Mouse (Mus musculus): ENCODE results near the gene Trim63. TPM values are rescaled to one million over a fixed set of nuclear protein-coding genes. Genes with fewer than 3 reads are reported as not detected.

Gene Trim63
- polyA plus RNA-seq, 1 experiment: 1.2 TPM

GRCm38 (mm10) chr4:134361215-134361614 lies 46.3 kb downstream of the Trim63 start:
- Histone ChIP-seq H3K27ac (replicated peaks; ENCODE audit: low read depth, low read length) (no peak overlapping the region), H3K4me1 (ENCODE audit: control insufficient read depth, insufficient read depth, insufficient read length, low read length) (peaks cover 4% of the 10 kb centered on the region; the same call in 1 of the 2 replicates), H3K4me3 (ENCODE audit: insufficient read depth, low read depth, low read length) (no peak overlapping the region)

GRCm38 (mm10) chr4:134362124-134362523 lies 47.2 kb downstream of the Trim63 start:
- no peak overlapping the region for H3K4me3 ChIP-seq (ENCODE audit: insufficient read depth, low read depth, low read length)
- H3K27ac ChIP-seq (replicated peaks; ENCODE audit: low read depth, low read length): no peak overlapping the region
- H3K4me1 ChIP-seq (ENCODE audit: control insufficient read depth, insufficient read depth, insufficient read length, low read length): peaks cover 3% of the 10 kb centered on the region; the same call in 1 of the 2 replicates

GRCm38 (mm10) chr4:134362586-134362985 lies 47.7 kb downstream of the Trim63 start:
- H3K4me3 ChIP-seq (ENCODE audit: insufficient read depth, low read depth, low read length): peak overlapping the region; percentile 26; the same call in 1 of the 2 replicates
- H3K4me1 ChIP-seq (ENCODE audit: control insufficient read depth, insufficient read depth, insufficient read length, low read length): peaks cover 3% of the 10 kb centered on the region; the same call in 1 of the 2 replicates
- no peak overlapping the region for H3K27ac ChIP-seq (replicated peaks; ENCODE audit: low read depth, low read length)

GRCm38 (mm10) chr4:134365280-134365679 lies 50.4 kb downstream of the Trim63 start:
- Histone ChIP-seq H3K27ac (replicated peaks; ENCODE audit: low read depth, low read length) (no peak overlapping the region), H3K4me1 (ENCODE audit: control insufficient read depth, insufficient read depth, insufficient read length, low read length) (peaks cover 3% of the 10 kb centered on the region; the same call in 1 of the 2 replicates), H3K4me3 (ENCODE audit: insufficient read depth, low read depth, low read length) (no peak overlapping the region)

GRCm38 (mm10) chr4:134370649-134371221 lies 55.8 kb downstream of the Trim63 start:
- no peak overlapping the region for H3K27ac ChIP-seq (replicated peaks; ENCODE audit: low read depth, low read length)
- H3K4me1 ChIP-seq (ENCODE audit: control insufficient read depth, insufficient read depth, insufficient read length, low read length): peaks cover 4% of the 10 kb centered on the region; the same call in 1 of the 2 replicates
- 0 out of 2 replicates have a peak overlapping the region, but pooled peaks have one; percentile 51 for H3K4me3 ChIP-seq (ENCODE audit: insufficient read depth, low read depth, low read length)

- Histone ChIP-seq H3K4me3 (ENCODE audit: insufficient read depth, low read depth, low read length) (peak overlapping the region; percentile 51), H3K4me1 (ENCODE audit: control insufficient read depth, insufficient read depth, insufficient read length, low read length) (peaks cover 4% of the 10 kb centered on the region; the same call in 1 of the 2 replicates), H3K27ac (replicated peaks; ENCODE audit: low read depth, low read length) (no peak overlapping the region)
These were observed 56.5 kb downstream of the Trim63 start for GRCm38 (mm10) chr4:134371316-134371855.

- Histone ChIP-seq H3K27ac (replicated peaks; ENCODE audit: low read depth, low read length) (no peak overlapping the region), H3K4me3 (ENCODE audit: insufficient read depth, low read depth, low read length) (peak overlapping the region; percentile 51), H3K4me1 (ENCODE audit: control insufficient read depth, insufficient read depth, insufficient read length, low read length) (peaks cover 4% of the 10 kb centered on the region; the same call in 1 of the 2 replicates)
These were observed 57.4 kb downstream of the Trim63 start for GRCm38 (mm10) chr4:134372294-134372747.

GRCm38 (mm10) chr4:134373295-134373694 lies 58.4 kb downstream of the Trim63 start:
- Histone ChIP-seq H3K4me1 (ENCODE audit: control insufficient read depth, insufficient read depth, insufficient read length, low read length) (peaks cover 4% of the 10 kb centered on the region; the same call in 1 of the 2 replicates), H3K27ac (replicated peaks; ENCODE audit: low read depth, low read length) (no peak overlapping the region), H3K4me3 (ENCODE audit: insufficient read depth, low read depth, low read length) (no peak overlapping the region)

- Histone ChIP-seq H3K4me3 (ENCODE audit: insufficient read depth, low read depth, low read length) (no peak overlapping the region), H3K27ac (replicated peaks; ENCODE audit: low read depth, low read length) (no peak overlapping the region), H3K4me1 (ENCODE audit: control insufficient read depth, insufficient read depth, insufficient read length, low read length) (peaks cover 4% of the 10 kb centered on the region; the same call in 1 of the 2 replicates)
These were observed 59.4 kb downstream of the Trim63 start for GRCm38 (mm10) chr4:134374306-134374705.

GRCm38 (mm10) chr4:134378089-134378615 lies 63.2 kb downstream of the Trim63 start:
- Histone ChIP-seq H3K27ac (replicated peaks; ENCODE audit: low read depth, low read length) (no peak overlapping the region), H3K4me1 (ENCODE audit: control insufficient read depth, insufficient read depth, insufficient read length, low read length) (no peaks in the 10 kb centered on the region), H3K4me3 (ENCODE audit: insufficient read depth, low read depth, low read length) (no peak overlapping the region)

Other genes with a start within 250 kb of the Trim63 start
- 14.0 and 16.8 TPM in 2 replicates for gene Cd52, start 220.0 kb upstream of the Trim63 start, polyA plus RNA-seq (2012; ENCODE audit: insufficient read depth, insufficient read length, missing spikeins)
- gene Ubxn11, start 212.6 kb upstream of the Trim63 start, polyA plus RNA-seq (2012; ENCODE audit: insufficient read depth, insufficient read length, missing spikeins): 2.1 TPM in 1 of 2 replicates, not detected in the other
- gene Sh3bgrl3, start 186.3 kb upstream of the Trim63 start, polyA plus RNA-seq (2012; ENCODE audit: insufficient read depth, insufficient read length, missing spikeins): 39.0 and 44.7 TPM in 2 replicates
- 4.9 and 10.0 TPM in 2 replicates for gene Cep85, start 128.0 kb upstream of the Trim63 start, polyA plus RNA-seq (2012; ENCODE audit: insufficient read depth, insufficient read length, missing spikeins)
- gene Gm7534, start 112.1 kb upstream of the Trim63 start, polyA plus RNA-seq (2012; ENCODE audit: insufficient read depth, insufficient read length, missing spikeins): not detected in 2 replicates
- gene Catsper4, start 87.7 kb upstream of the Trim63 start, polyA plus RNA-seq (2012; ENCODE audit: insufficient read depth, insufficient read length, missing spikeins): not detected in 2 replicates
- gene Cnksr1, start 76.7 kb upstream of the Trim63 start, polyA plus RNA-seq (2012; ENCODE audit: insufficient read depth, insufficient read length, missing spikeins): 0.63 TPM in 1 of 2 replicates, not detected in the other
- not detected in 2 replicates for gene E130218I03Rik, start 71.5 kb upstream of the Trim63 start, polyA plus RNA-seq (2012; ENCODE audit: insufficient read depth, insufficient read length, missing spikeins)
- 2.8 and 3.1 TPM in 2 replicates for gene Zfp593, start 69.5 kb upstream of the Trim63 start, polyA plus RNA-seq (2012; ENCODE audit: insufficient read depth, insufficient read length, missing spikeins)
- gene Gm30191, start 68.2 kb upstream of the Trim63 start, polyA plus RNA-seq (2012; ENCODE audit: insufficient read depth, insufficient read length, missing spikeins): not detected in 2 replicates
- 2.5 and 2.8 TPM in 2 replicates for gene Grrp1, start 61.0 kb upstream of the Trim63 start, polyA plus RNA-seq (2012; ENCODE audit: insufficient read depth, insufficient read length, missing spikeins)
- gene Pdik1l, start 27.2 kb upstream of the Trim63 start, polyA plus RNA-seq (2012; ENCODE audit: insufficient read depth, insufficient read length, missing spikeins): 5.0 and 7.8 TPM in 2 replicates
- not detected in 2 replicates for gene Slc30a2, start 28.1 kb downstream of the Trim63 start, polyA plus RNA-seq (2012; ENCODE audit: insufficient read depth, insufficient read length, missing spikeins)
- gene Extl1, start 68.7 kb downstream of the Trim63 start, polyA plus RNA-seq (2012; ENCODE audit: insufficient read depth, insufficient read length, missing spikeins): 0.52 and 1.0 TPM in 2 replicates
- gene Pafah2, start 81.2 kb downstream of the Trim63 start, polyA plus RNA-seq (2012; ENCODE audit: insufficient read depth, insufficient read length, missing spikeins): 12.3 and 17.4 TPM in 2 replicates
- 3.3 and 8.3 TPM in 2 replicates for gene Stmn1, start 153.2 kb downstream of the Trim63 start, polyA plus RNA-seq (2012; ENCODE audit: insufficient read depth, insufficient read length, missing spikeins)
- gene Paqr7, start 181.6 kb downstream of the Trim63 start, polyA plus RNA-seq (2012; ENCODE audit: insufficient read depth, insufficient read length, missing spikeins): 5.9 and 7.6 TPM in 2 replicates
- gene Aunip, start 195.9 kb downstream of the Trim63 start, polyA plus RNA-seq (2012; ENCODE audit: insufficient read depth, insufficient read length, missing spikeins): not detected in 2 replicates
- 89.6 and 106 TPM in 2 replicates for gene Mtfr1l, start 220.3 kb downstream of the Trim63 start, polyA plus RNA-seq (2012; ENCODE audit: insufficient read depth, insufficient read length, missing spikeins)
- 3.6 and 4.5 TPM in 2 replicates for gene Selenon, start 237.0 kb downstream of the Trim63 start, polyA plus RNA-seq (2012; ENCODE audit: insufficient read depth, insufficient read length, missing spikeins)

Data from brown adipose tissue, adult 24 weeks (tissue).